16 mouse cellular contexts compared by ENCODE assay signal in the genomic region with DNA sequence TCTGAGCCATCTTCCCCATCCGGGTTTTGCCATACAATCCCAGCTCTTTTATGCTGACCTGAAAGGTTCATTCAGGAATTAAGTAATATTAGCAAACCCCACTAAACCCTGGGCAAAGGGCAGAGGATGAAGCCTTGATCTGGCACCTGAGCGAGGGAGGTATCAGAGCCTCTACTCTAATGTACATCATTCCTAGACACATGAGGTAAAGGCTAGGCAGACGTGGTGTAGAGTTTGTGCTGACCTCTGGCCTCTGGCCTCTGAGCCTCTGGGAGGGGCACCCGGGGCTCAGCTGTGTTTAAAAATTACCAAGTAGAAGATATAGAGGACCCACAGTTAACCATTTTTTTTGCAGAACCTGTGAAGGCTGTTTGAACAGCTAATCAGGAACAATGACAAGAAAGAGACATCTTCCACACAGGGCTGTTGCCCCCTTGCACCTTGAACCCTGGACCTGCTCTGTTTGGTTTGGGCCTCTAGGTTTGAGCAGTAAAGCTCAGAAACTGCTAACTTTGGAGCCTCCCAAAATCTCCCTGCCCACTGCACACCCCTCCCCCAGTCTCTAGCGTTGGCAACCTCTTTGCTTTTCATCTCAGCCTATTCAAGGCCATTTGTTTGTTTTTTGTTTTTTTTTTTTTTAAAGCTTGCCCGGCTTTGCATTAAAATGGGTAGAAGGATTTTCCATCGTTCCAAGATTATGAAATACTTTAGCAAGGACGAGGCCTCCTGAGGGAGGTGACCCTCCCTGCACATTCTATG.
A peak's percentile ranks its signal among the peaks of the same experiment; 100 is the strongest.
DNase-seq lines count a peak whose midpoint lies in the region; ATAC-seq lines count a peak whose summit lies in the region.
"Had no signal": no experiment of that assay in that cellular context is flagged by ENCODE, and none has a peak within 500 bp of the region (broad histone marks: within the 10 kb centered on the region; RNA-seq: fewer than 3 reads in every experiment).

No protein-coding gene starts in this region.

- WGBS in kidney, embryonic 16.5 days: 42% methylated on average over 8 of the region's 8 CpGs
- WGBS in intestine, embryonic 14.5 days: 47% methylated on average over 8 of the region's 8 CpGs
- 51% methylated on average over 8 of the region's 8 CpGs for WGBS in liver, embryonic 16.5 days (ENCODE audit: insufficient replicate concordance)
- 61% methylated on average over 8 of the region's 8 CpGs for WGBS in forebrain, embryonic 12.5 days

- no peaks in the 10 kb centered on the region for H3K36me3 ChIP-seq in kidney, embryonic 16.5 days (ENCODE audit: insufficient read depth, low read length)
- 0 out of 2 replicates have a peak, but pooled peaks cover 3% of the 10 kb centered on the region for H3K36me3 ChIP-seq in intestine, embryonic 14.5 days (ENCODE audit: control insufficient read depth, insufficient read depth, low read length)
- H3K36me3 ChIP-seq in liver, embryonic 16.5 days (ENCODE audit: control insufficient read depth, insufficient read depth): no peaks in the 10 kb centered on the region
- H3K36me3 ChIP-seq in forebrain, embryonic 12.5 days (replicated peaks): no peaks in the 10 kb centered on the region
- H3K36me3 ChIP-seq: hindbrain, embryonic 15.5 days; neural tube, embryonic 12.5 days had no signal

- H3K27me3 ChIP-seq in kidney, embryonic 16.5 days (ENCODE audit: insufficient read depth, low read length): no peaks in the 10 kb centered on the region
- H3K27me3 ChIP-seq in intestine, embryonic 14.5 days (replicated peaks; ENCODE audit: control insufficient read depth, insufficient read depth, low read length): no peaks in the 10 kb centered on the region
- no peaks in the 10 kb centered on the region for H3K27me3 ChIP-seq in liver, embryonic 16.5 days (ENCODE audit: control insufficient read depth, insufficient read depth, low read depth, low read length)
- peaks cover 24% of the 10 kb centered on the region for H3K27me3 ChIP-seq in forebrain, embryonic 12.5 days
- H3K27me3 ChIP-seq: hindbrain, embryonic 15.5 days; neural tube, embryonic 12.5 days had no signal

- no peak overlapping the region for H3K4me2 ChIP-seq in kidney, embryonic 16.5 days (replicated peaks; ENCODE audit: low read depth, low read length)
- no peak overlapping the region for H3K4me2 ChIP-seq in intestine, embryonic 14.5 days (ENCODE audit: low read length)
- no peak overlapping the region for H3K4me2 ChIP-seq in liver, embryonic 16.5 days (ENCODE audit: low read depth, low read length)
- no peak overlapping the region for H3K4me2 ChIP-seq in forebrain, embryonic 12.5 days
- H3K4me2 ChIP-seq: hindbrain, embryonic 15.5 days; neural tube, embryonic 12.5 days had no signal

- peaks cover 42% of the 10 kb centered on the region for H3K4me1 ChIP-seq in kidney, embryonic 16.5 days (ENCODE audit: insufficient read depth, low read length)
- H3K4me1 ChIP-seq in intestine, embryonic 14.5 days (replicated peaks; ENCODE audit: control insufficient read depth, insufficient read depth, low read length): peaks cover 51% of the 10 kb centered on the region
- peaks cover 47% of the 10 kb centered on the region for H3K4me1 ChIP-seq in liver, embryonic 16.5 days (ENCODE audit: control insufficient read depth, low read depth, low read length)
- H3K4me1 ChIP-seq in forebrain, embryonic 12.5 days: peaks cover 51% of the 10 kb centered on the region

- no peak overlapping the region for H3K27ac ChIP-seq in kidney, embryonic 16.5 days (ENCODE audit: low read length)
- H3K27ac ChIP-seq in intestine, embryonic 14.5 days (ENCODE audit: low read depth): no peak overlapping the region
- H3K27ac ChIP-seq in liver, embryonic 16.5 days (ENCODE audit: low read length): peak overlapping the region; percentile 56
- H3K27ac ChIP-seq in forebrain, embryonic 12.5 days: no peak overlapping the region
- H3K27ac ChIP-seq: hindbrain, embryonic 15.5 days; left cerebral cortex, adult 2 months; neural tube, embryonic 12.5 days had no signal

- no peak overlapping the region for H3K9ac ChIP-seq in kidney, embryonic 16.5 days (replicated peaks; ENCODE audit: low read length)
- no peak overlapping the region for H3K9ac ChIP-seq in intestine, embryonic 14.5 days (ENCODE audit: low read length)
- no peak overlapping the region for H3K9ac ChIP-seq in liver, embryonic 16.5 days (ENCODE audit: low read depth, low read length)
- no peak overlapping the region for H3K9ac ChIP-seq in forebrain, embryonic 12.5 days
- H3K9ac ChIP-seq: forebrain, postnatal 0 days; hindbrain, embryonic 15.5 days; neural tube, embryonic 12.5 days had no signal

- no peaks in the 10 kb centered on the region for H3K9me3 ChIP-seq in kidney, embryonic 16.5 days (ENCODE audit: low read length)
- H3K9me3 ChIP-seq in intestine, embryonic 14.5 days (ENCODE audit: control insufficient read depth, low read length): no peaks in the 10 kb centered on the region
- H3K9me3 ChIP-seq in liver, embryonic 16.5 days (replicated peaks; ENCODE audit: control insufficient read depth, low read length): no peaks in the 10 kb centered on the region
- H3K9me3 ChIP-seq in forebrain, embryonic 12.5 days: no peaks in the 10 kb centered on the region
- H3K9me3 ChIP-seq: heart, embryonic 10.5 days; hindbrain, embryonic 15.5 days; megakaryocyte, embryonic 14.5 days; neural tube, embryonic 12.5 days had no signal

- no peak overlapping the region for H3K4me3 ChIP-seq in kidney, embryonic 16.5 days (ENCODE audit: low read length)
- H3K4me3 ChIP-seq in intestine, embryonic 14.5 days (ENCODE audit: low read depth, low read length): no peak overlapping the region
- H3K4me3 ChIP-seq in liver, embryonic 16.5 days (ENCODE audit: low read depth, low read length): no peak overlapping the region
- H3K4me3 ChIP-seq in forebrain, embryonic 12.5 days (replicated peaks): no peak overlapping the region
- H3K4me3 ChIP-seq: heart, embryonic 10.5 days; hindbrain, embryonic 15.5 days; left cerebral cortex, adult 2 months; megakaryocyte, embryonic 14.5 days; neural tube, embryonic 12.5 days had no signal

- DNase-seq in kidney, adult 18-20 months: peak; percentile 18
- DNase-seq in intestine, embryonic 14.5 days (ENCODE audit: low spot score): no peak
- peak; percentile 19 to 38 for DNase-seq in kidney, postnatal 25 days
- DNase-seq in B cell, adult 2 months: no peak
- DNase-seq: cerebellum, postnatal 25 days; forebrain, postnatal 0 days; gastrocnemius, postnatal 14 days; heart, postnatal 14 days had no signal

- ATAC-seq in kidney, embryonic 16.5 days (ENCODE audit: low FRiP score, low TSS enrichment): no peak
- 0 out of 2 replicates have a peak, but pooled peaks have one; percentile 43 for ATAC-seq in intestine, embryonic 14.5 days (replicated peaks; ENCODE audit: low FRiP score, low TSS enrichment, low read depth)
- ATAC-seq in liver, embryonic 16.5 days (ENCODE audit: low read depth): peak; percentile 85
- ATAC-seq in forebrain, embryonic 12.5 days (ENCODE audit: low FRiP score): no peak
- ATAC-seq: forebrain, postnatal 0 days had no signal

Comparison
In these comparisons a context has a peak if more than half of its experiments do, and no peak if none do; other contexts are left out.
1. DNase-seq: peak in kidney, adult 18-20 months (single experiment) and kidney, postnatal 25 days (2 of 2); none in intestine, embryonic 14.5 days (single experiment) and B cell, adult 2 months (0 of 2).
2. ATAC-seq: peak in intestine, embryonic 14.5 days (single experiment) and liver, embryonic 16.5 days (single experiment); none in kidney, embryonic 16.5 days (single experiment) and forebrain, embryonic 12.5 days (single experiment).